Mouse (Mus musculus) ES-Bruce4 (cell line): ENCODE results near the gene Bak1.

Source experiments
- CTCF ChIP-seq: IDR thresholded peaks from one replicate; pipeline ENCODE4 v1.8.1; 2011; ENCODE audit warnings: low read depth, low read length
- EP300 ChIP-seq: IDR thresholded peaks from 2 replicates; pipeline ENCODE4 v1.6.1; 2011; ENCODE audit warnings: low read depth, low read length; ENCODE audit not compliant: insufficient read depth
- POLR2A ChIP-seq: IDR thresholded peaks from one replicate; pipeline ENCODE4 v1.8.1; 2011; ENCODE audit warnings: low read length; ENCODE audit not compliant: insufficient read depth

- TF ChIP-seq CTCF (no peak), POLR2A (no peak), EP300 (no peak)
These were observed 40.3 kb upstream of the Bak1 start for GRCm38 (mm10) chr17:27069071-27069470.
